Mouse (Mus musculus) thymus, postnatal 4 days (tissue): ENCODE measurements around the gene Gm20388.

ENCODE experiments used
- DNase-seq: peaks from one replicate; pipeline ENCODE4 v3.0.0; 2021

The Gm20388 gene

GRCm38 (mm10) chr8:120588908-120589771 lies 678.5 kb downstream of the Gm20388 start, which contains the start of gene Gins2:
TSS of gene Gins2 (minus strand) at chr8:120589304.
- peak; percentile 98 for DNase-seq

GRCm38 (mm10) chr8:120589921-120590320 lies 679.3 kb downstream of the Gm20388 start:
- no peak for DNase-seq

GRCm38 (mm10) chr8:120591587-120592292 lies 681.1 kb downstream of the Gm20388 start:
- DNase-seq, result no peak

GRCm38 (mm10) chr8:120594571-120594970 lies 683.9 kb downstream of the Gm20388 start:
- peak; percentile 54 for DNase-seq

GRCm38 (mm10) chr8:120595963-120596362 lies 685.3 kb downstream of the Gm20388 start:
- DNase-seq, result peak; percentile 83

GRCm38 (mm10) chr8:120598579-120598978 lies 687.9 kb downstream of the Gm20388 start:
- peak; percentile 27 for DNase-seq

GRCm38 (mm10) chr8:120599504-120599903 lies 688.9 kb downstream of the Gm20388 start:
- peak; percentile 89 for DNase-seq

GRCm38 (mm10) chr8:120602672-120603071 lies 692.0 kb downstream of the Gm20388 start:
- DNase-seq, result no peak

- no peak for DNase-seq
Observed at GRCm38 (mm10) chr8:120607460-120607859, 696.8 kb downstream of the Gm20388 start.

GRCm38 (mm10) chr8:120607885-120608284 lies 697.2 kb downstream of the Gm20388 start:
- peak; percentile 92 for DNase-seq

- no peak for DNase-seq
Observed at GRCm38 (mm10) chr8:120610824-120611223, 700.2 kb downstream of the Gm20388 start.

- no peak for DNase-seq
Observed at GRCm38 (mm10) chr8:120614491-120614890, 703.9 kb downstream of the Gm20388 start.

GRCm38 (mm10) chr8:120616663-120617626 lies 706.3 kb downstream of the Gm20388 start:
- no peak for DNase-seq

- DNase-seq, result peak; percentile 86
Observed at GRCm38 (mm10) chr8:120618110-120618509, 707.5 kb downstream of the Gm20388 start.

- no peak for DNase-seq
Observed at GRCm38 (mm10) chr8:120619235-120620180, 708.9 kb downstream of the Gm20388 start.

GRCm38 (mm10) chr8:120620441-120620840 lies 709.8 kb downstream of the Gm20388 start:
- DNase-seq, result no peak

- no peak for DNase-seq
Observed at GRCm38 (mm10) chr8:120622161-120622560, 711.5 kb downstream of the Gm20388 start.

- no peak for DNase-seq
Observed at GRCm38 (mm10) chr8:120623608-120624007, 713.0 kb downstream of the Gm20388 start.

- DNase-seq, result no peak
Observed at GRCm38 (mm10) chr8:120626461-120626860, 715.8 kb downstream of the Gm20388 start.

GRCm38 (mm10) chr8:120627298-120627697 lies 716.7 kb downstream of the Gm20388 start:
- DNase-seq, result no peak

- DNase-seq, result no peak
Observed at GRCm38 (mm10) chr8:120630031-120630430, 719.4 kb downstream of the Gm20388 start.
